Mouse (Mus musculus) C2C12 (cell line): ENCODE results near the gene Lats1.

Experiments used
- CTCF ChIP-seq: IDR thresholded peaks from one replicate; pipeline ENCODE4 v1.5.1; 2011; ENCODE audit not compliant: control insufficient read depth, insufficient read depth, insufficient read length
- MAX ChIP-seq: IDR thresholded peaks from one replicate; pipeline ENCODE4 v1.6.1; 2011; ENCODE audit warnings: mild to moderate bottlenecking, control low read depth
- MYOD1 ChIP-seq: IDR thresholded peaks from one replicate; pipeline ENCODE4 v1.6.1; 2011; ENCODE audit warnings: low read depth; ENCODE audit not compliant: control insufficient read depth, insufficient read length

DNA sequence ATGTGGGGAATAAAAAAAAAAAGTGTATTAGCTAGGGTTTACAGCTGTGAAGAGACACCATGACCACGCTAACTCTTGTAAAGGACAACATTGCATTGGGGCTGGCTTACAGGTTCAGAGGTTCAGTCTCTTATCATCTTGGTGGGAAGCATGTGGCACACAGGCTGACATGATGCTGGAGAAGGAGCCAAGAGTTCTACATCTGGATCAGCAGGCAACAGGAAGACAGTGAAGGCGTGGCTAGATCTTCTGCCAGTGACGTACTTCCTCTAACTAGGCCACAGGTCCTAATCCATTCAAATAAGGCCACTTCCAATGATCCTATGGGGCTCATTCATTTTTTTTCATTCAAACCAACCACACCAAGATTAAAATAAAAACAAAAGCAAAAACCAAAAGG lies 19.1 kb downstream of the Lats1 start:
- no peak for TF ChIP-seq CTCF
- no peak for TF ChIP-seq MAX
- TF ChIP-seq MYOD1 = no peak
